Mouse (Mus musculus): ENCODE measurements around the gene Ly6g6d.
"Not testable (repeated sequence)": the region's sequence is repeated elsewhere in the genome, so short reads cannot be mapped to it uniquely, and the experiment has no call there.

The Ly6g6d gene

DNA sequence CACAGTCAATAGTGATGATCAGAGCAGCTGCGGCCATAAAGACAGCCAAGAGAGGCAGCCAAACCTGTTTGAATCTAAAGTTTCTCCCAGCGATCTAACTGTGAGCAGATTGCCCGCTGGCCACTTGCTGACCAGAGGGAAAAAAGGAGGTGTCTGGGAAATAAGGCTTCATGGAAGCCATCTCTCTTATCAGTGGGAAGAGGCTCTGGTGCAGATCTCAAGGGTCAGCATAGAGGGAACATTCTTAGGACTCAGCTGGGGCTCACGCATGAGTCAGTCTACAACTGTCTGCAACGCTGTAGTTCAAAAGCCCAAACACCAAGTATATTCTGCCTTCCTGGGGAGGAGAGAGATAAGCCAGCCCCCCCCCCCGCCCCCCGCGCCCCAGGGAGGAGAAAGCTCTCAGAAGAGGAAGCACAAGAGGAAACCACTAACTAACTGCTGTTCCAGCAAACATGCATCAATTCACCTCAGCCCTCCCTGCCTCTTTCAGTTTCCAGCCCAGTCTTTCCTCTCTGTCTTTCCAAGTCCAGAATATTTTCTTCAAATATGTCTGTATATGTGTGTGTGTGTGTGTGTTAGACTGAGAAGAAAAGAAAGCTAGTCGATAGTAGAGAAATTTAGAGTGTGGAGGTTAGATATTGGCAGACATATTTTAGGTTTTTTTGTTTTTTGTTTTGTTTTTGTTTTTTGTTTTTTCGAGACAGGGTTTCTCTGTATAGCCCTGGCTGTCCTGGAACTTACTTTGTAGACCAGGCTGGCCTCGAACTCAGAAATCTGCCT lies 29.5 kb downstream of the Ly6g6d start:
- no peak for DNase-seq

- DNase-seq: no peak
Measured at GRCm38 (mm10) chr17:35047688-35048087, 30.2 kb downstream of the Ly6g6d start.

GRCm38 (mm10) chr17:35046681-35047455 lies 31.0 kb downstream of the Ly6g6d start, which contains the start of gene Msh5:
TSS of gene Msh5 (minus strand) at chr17:35046745.
- DNase-seq: peak; percentile 98

DNA sequence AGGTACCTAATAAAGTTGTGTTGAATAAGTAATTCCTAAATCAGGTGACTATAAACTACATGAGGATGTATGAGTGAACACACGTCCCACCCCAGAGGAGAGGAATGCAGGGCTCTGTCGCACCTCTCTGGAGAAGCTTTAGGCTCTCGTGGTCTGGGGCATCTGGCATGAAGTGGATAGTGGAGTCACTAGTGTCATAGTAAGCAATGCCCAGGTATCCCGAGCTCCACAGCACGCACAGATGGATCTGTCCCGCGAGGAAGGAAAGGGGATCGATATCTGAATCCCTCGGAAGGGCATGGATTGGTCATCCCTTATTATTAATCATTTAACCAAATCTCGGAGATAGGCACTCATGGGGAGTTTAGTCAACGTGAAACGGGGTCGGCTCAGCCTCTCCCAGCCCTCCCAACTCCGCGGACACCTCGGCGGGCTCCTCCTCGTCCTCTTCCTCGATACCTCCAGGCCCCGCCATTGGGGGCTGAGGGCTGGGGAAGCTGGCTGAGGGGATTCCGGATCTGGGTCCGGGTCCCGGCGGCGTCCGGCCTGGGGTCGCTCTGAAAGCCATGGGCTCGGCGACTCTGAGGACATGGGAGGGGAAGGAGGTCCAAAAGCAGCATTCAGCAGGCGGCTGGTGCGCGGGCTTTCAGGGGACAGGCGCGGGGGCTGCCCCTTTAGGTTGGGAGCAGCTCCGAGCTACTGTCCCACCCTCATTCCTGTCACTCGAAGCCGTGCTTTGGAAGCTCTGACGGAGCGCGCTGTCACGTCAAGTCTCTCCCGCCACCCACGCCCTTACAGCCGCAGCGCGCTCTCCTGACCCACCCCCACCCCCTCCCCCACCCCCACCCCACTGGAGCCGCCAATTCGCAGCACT lies 31.8 kb downstream of the Ly6g6d start:
- DNase-seq: no peak

- no peak for DNase-seq
Measured at GRCm38 (mm10) chr17:35044904-35045806, 32.7 kb downstream of the Ly6g6d start.

GRCm38 (mm10) chr17:35043794-35044193 lies 34.1 kb downstream of the Ly6g6d start:
- no peak for DNase-seq

DNA sequence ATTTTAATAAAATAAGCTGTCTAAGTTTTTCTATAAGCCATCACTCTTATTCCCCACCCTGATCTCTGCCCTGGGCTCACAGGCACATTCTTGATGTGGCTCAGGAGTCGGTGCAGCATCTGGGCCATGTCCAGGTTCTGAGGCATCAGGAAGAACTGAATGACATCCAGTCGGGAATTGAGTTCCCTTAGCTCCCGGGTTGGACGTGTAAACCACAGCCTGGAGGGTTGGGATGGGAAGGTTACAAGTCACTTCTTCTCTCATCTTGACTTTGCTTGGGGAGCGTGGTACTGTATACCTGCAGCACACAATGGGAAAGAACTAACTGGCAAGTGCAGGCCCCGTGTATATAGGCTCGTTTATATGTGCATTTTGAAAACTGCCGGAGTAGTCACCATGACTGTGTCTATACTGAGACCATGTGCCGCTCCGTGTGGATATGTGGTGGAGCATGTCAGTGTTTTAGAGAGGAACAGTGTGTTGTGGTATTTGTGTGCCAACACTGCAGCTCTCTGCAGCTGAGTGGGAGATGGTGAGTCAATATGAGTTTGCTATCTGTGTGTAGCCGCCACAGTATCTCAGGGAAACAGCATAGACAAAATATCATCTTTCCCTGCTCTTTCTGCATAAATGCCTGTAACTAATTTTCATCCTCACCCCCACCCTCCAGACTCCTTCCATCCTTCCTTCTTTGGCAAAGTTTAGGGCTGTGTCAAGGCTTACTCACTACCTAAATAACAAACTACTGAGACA lies 38.6 kb downstream of the Ly6g6d start:
- no peak for DNase-seq

GRCm38 (mm10) chr17:35034896-35035295 lies 43.0 kb downstream of the Ly6g6d start:
- no peak for DNase-seq

DNA sequence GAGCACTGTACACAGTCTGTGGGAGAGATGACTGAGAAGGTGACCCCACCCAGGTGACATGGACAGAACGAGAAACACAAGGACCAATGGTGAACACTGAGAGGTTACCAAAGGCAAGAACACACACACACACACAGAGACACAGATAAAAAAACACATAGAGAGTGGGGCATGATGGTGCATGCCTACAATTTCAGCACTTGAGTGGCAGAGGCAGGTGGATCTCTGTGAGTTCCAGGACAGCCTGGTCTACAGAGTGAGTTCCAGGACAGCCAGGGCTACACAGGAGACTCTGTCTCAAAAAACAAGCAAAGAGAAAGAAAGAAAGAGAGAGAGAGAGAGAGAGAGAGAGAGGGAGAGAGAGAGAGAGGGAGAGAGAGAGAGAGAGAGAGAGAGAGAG lies 44.2 kb downstream of the Ly6g6d start:
- DNase-seq: not testable (repeated sequence)

GRCm38 (mm10) chr17:35032323-35032870 lies 45.5 kb downstream of the Ly6g6d start:
- no peak for DNase-seq

- DNase-seq: no peak
Measured at GRCm38 (mm10) chr17:35031880-35032279, 46.0 kb downstream of the Ly6g6d start.

GRCm38 (mm10) chr17:35031272-35031671 lies 46.6 kb downstream of the Ly6g6d start:
- peak; percentile 27 to 29 for DNase-seq

DNA sequence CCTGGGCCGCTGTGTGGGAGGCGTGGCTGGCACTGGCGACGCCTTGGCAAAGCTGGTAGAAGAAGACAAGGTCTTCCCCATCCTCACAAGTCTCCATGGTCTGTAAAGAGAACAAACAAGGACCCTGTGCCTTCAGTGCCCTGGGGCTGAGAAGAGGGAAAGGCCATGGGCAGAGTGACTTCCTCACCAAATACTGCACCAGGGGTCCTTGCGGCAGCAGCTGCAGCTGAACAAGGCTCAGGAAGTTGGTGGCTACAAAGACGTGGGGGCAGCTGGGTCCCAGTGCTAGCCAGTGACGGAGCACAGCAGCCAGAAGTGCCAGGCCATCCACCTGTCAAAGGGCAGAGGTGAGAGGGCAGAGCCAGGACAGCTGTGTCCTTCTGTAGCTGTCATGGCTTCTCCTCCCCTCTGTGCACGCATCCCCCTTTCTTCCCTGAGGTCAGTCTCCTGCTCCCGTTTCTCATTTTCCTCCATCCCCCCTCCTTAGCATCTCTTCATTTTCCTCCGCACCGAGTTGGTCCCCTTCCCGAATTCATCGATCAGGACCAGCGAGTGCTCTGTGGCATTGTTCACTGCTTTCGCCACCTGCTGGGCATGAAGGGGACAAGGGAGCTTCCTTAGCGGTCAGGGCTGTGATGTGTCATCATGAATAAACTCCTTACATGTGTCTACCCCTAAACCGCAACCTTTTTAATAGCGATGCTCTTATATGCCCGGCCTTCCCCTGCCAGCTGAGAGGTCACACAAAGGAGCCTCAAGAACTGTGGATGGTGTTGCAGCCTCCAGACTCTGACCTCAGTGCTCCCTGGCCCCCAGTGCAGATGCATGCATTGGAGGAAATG lies 48.0 kb downstream of the Ly6g6d start:
- peak; percentile 33 to 51 for DNase-seq

GRCm38 (mm10) chr17:35028315-35028714 lies 49.5 kb downstream of the Ly6g6d start:
- DNase-seq: peak in 1 of 2 experiments; percentile 45

DNA sequence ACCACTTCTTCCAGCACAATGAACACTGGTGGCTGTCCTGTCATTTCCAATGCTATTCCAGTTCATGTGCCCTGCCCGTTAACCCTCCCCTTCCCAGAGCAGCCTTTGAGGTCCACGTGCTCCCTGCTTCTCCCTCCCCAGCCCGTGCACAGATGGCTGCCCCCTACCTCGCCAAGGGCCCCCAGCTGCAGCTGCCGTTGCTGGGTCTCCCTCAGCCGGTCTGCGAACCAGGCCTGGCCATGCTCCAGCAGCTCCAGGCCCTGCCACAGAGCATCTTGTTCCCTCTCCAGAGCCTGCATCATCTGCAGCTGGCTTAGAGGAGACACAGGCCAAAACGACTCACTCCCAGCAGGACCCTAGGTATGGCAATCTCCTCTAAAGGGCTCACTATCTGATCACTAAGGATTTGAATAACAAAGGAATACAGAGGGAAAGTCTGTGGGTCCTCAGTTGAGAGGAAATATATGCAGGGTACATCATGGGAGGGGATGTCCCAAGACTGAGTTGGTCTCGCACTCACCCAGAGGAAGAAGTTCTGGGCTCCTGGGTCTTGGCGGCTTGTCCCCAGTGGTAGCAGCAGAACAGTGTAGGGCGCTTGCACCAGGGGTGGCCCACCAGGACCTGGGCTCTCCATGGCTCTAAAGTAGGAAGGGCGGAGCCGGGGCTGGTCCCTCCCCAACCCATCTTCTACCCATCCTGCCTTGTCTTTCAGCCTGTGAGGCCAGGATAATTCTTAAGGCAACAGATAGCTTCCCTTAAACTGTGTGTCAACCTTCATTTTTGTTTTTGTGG lies 50.4 kb downstream of the Ly6g6d start, which contains the start of gene Sapcd1:
TSS of gene Sapcd1 (minus strand) at position 740 of the 792 bp plus-strand sequence.
- DNase-seq: peak; percentile 71 to 81

DNA sequence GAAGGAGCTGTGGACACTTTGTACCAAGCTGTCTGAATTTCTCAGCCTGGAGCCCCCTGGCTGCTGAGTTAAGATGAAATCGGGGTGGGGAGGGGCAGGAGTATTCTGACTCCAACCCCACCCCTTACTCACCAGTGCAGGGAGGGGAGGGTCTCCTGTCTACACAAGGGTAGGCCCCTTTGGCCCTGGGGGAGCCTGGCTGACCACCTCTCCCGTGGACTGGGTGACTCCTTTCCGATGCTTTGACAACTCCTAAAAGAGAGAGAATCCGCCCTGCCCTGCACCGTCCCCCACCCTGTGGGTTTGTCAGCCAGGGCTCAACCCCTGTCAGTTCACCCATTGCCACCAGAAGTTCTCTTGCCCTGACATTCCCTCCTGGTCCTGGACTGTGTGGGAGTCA lies 51.7 kb downstream of the Ly6g6d start:
- DNase-seq: no peak

GRCm38 (mm10) chr17:35024691-35025488 lies 53.0 kb downstream of the Ly6g6d start:
- DNase-seq: peak in 1 of 2 experiments; percentile 6

DNA sequence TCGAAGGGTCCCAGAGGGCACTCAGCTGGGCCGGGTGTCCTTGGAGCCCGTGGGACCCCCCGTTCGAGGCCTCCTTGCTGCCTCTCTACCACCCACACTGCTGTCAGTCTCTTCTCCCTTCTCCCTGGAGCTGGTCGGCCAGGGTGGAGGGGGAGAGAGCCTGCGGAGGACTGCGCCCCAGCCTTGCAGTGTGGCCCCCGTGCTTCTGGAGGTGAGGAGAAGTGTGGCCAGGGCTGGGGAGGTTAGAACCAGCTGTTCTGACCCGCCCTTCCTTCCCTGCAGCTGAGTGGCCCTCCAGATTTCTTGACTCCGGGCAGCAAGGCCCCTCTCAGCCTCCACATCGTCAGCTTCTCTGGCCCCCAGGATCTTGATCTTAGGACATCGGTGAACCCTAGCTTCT lies 53.6 kb downstream of the Ly6g6d start:
- no peak for DNase-seq
